Mouse (Mus musculus) myocyte (in vitro differentiated cells): Measurements from ENCODE around the gene Zbtb32. TPM values are rescaled to one million over a fixed set of nuclear protein-coding genes. Genes with fewer than 3 reads are reported as not detected.

Experiments
- H3K27me3 ChIP-seq: one replicate; pipeline ENCODE4 v1.6.1; 2011; ENCODE audit not compliant: control insufficient read depth, insufficient read depth, insufficient read length
- H3K36me3 ChIP-seq: one replicate; pipeline ENCODE4 v1.6.1; 2011; ENCODE audit not compliant: control insufficient read depth, insufficient read depth
- H3K4me2 ChIP-seq: one replicate; pipeline ENCODE4 v1.6.1; 2011; ENCODE audit warnings: low read depth, control low read depth
- H3K4me3 ChIP-seq: one replicate; pipeline ENCODE4 v1.5.1; 2011; ENCODE audit warnings: mild to moderate bottlenecking, control low read depth, moderate library complexity
- H3K79me2 ChIP-seq: one replicate; pipeline ENCODE4 v1.6.1; 2011; ENCODE audit not compliant: control insufficient read depth, insufficient read depth
- H3ac ChIP-seq: one replicate; pipeline ENCODE4 v1.6.1; 2011; ENCODE audit not compliant: control insufficient read depth, insufficient read length
- CEBPB ChIP-seq: IDR thresholded peaks from 2 replicates; pipeline ENCODE4 v1.6.1; 2011; ENCODE audit warnings: mild to moderate bottlenecking, moderate library complexity; ENCODE audit not compliant: poor library complexity, insufficient read depth, severe bottlenecking
- E2F4 ChIP-seq: IDR thresholded peaks from one replicate; pipeline ENCODE4 v1.6.1; 2011; ENCODE audit warnings: mild to moderate bottlenecking, control low read depth, moderate library complexity; ENCODE audit not compliant: insufficient read depth
- MAX ChIP-seq: IDR thresholded peaks from one replicate; pipeline ENCODE4 v1.6.1; 2011; ENCODE audit warnings: low read depth, mild to moderate bottlenecking, control low read depth
- MYOD1 ChIP-seq, 3 experiments: IDR thresholded peaks; one replicate each; pipeline ENCODE4 v1.6.1; 2011; ENCODE audit warnings: control low read depth in 2 of 3, low read depth in 2 of 3, mild to moderate bottlenecking in 2 of 3, moderate library complexity in 1 of 3; ENCODE audit not compliant: insufficient read length in 2 of 3, control insufficient read depth in 1 of 3
- POLR2A ChIP-seq: IDR thresholded peaks from one replicate; pipeline ENCODE4 v1.6.1; 2011; ENCODE audit warnings: low read depth, mild to moderate bottlenecking, control low read depth, moderate library complexity; ENCODE audit not compliant: insufficient read length
- POLR2AphosphoS2 ChIP-seq: IDR thresholded peaks from one replicate; pipeline ENCODE4 v1.6.1; 2011; ENCODE audit warnings: low read depth, control low read depth; ENCODE audit not compliant: insufficient read length
- REST ChIP-seq: IDR thresholded peaks from one replicate; pipeline ENCODE4 v1.6.1; 2011; ENCODE audit warnings: mild to moderate bottlenecking, control low read depth, moderate library complexity; ENCODE audit not compliant: insufficient read depth, insufficient read length
- SRF ChIP-seq: IDR thresholded peaks from one replicate; pipeline ENCODE4 v1.6.1; 2011; ENCODE audit warnings: low read depth; ENCODE audit not compliant: control insufficient read depth, insufficient read length
- TCF12 ChIP-seq: IDR thresholded peaks from one replicate; pipeline ENCODE4 v1.6.1; 2011; ENCODE audit warnings: mild to moderate bottlenecking, control low read depth; ENCODE audit not compliant: poor library complexity, insufficient read depth, severe bottlenecking
- TCF3 ChIP-seq: IDR thresholded peaks from one replicate; pipeline ENCODE4 v1.6.1; 2011; ENCODE audit warnings: low read depth, control low read depth; ENCODE audit not compliant: insufficient read length
- USF1 ChIP-seq: IDR thresholded peaks from one replicate; pipeline ENCODE4 v1.6.1; 2011; ENCODE audit warnings: low read depth, mild to moderate bottlenecking, control low read depth, moderate library complexity
- polyA plus RNA-seq: library from polyadenylated mRNA; unstranded; fragments of >200 nt; fragmentation: generic; extraction: Trizol; gene quantifications from one replicate; pipeline ENCODE4 v1.2.1, GENCODE M21; 2012; ENCODE audit warnings: missing spikeins

Zbtb32 gene
- polyA plus RNA-seq, 1 experiment, result 0.11 TPM

DNA sequence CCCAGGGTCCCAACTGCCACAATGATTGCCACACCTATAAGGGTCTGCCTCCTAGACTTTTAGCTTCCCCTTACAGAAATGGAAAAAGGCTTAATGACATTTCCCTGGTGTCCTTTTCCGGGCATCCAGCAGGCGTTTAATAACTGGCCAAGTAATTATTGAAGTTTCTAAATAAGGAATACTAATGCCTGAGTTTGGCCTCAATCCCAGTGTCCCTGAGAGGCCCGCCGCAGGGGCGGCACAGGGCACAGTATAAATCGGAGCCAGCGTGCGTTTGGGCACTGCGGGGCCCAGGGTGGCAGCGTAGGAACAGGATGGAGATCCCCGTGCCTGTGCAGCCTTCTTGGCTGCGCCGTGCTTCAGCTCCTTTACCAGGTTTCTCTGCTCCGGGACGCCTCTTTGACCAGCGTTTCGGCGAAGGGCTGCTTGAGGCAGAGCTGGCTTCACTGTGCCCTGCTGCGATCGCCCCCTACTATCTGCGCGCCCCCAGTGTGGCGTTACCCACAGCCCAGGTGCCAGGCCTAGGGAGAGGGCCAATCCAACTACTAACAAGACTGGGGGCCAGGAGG, 45.6 kb downstream of the Zbtb32 start:
- H3K4me3 ChIP-seq, result peak overlapping the region; percentile 68
- peak overlapping the region; percentile 75 for H3K4me2 ChIP-seq
- H3K79me2 ChIP-seq, result no peaks in the 10 kb centered on the region
- no peaks in the 10 kb centered on the region for H3K27me3 ChIP-seq
- peak overlapping the region; percentile 8 for H3ac ChIP-seq
- no peak for TF ChIP-seq SRF
- no peak for TF ChIP-seq MAX
- TF ChIP-seq USF1, result no peak
- peak; percentile 82 for TF ChIP-seq POLR2A
- no peak for TF ChIP-seq REST
- peak; percentile 93 for TF ChIP-seq POLR2AphosphoS2
- peaks cover 16% of the 10 kb centered on the region for H3K36me3 ChIP-seq

DNA sequence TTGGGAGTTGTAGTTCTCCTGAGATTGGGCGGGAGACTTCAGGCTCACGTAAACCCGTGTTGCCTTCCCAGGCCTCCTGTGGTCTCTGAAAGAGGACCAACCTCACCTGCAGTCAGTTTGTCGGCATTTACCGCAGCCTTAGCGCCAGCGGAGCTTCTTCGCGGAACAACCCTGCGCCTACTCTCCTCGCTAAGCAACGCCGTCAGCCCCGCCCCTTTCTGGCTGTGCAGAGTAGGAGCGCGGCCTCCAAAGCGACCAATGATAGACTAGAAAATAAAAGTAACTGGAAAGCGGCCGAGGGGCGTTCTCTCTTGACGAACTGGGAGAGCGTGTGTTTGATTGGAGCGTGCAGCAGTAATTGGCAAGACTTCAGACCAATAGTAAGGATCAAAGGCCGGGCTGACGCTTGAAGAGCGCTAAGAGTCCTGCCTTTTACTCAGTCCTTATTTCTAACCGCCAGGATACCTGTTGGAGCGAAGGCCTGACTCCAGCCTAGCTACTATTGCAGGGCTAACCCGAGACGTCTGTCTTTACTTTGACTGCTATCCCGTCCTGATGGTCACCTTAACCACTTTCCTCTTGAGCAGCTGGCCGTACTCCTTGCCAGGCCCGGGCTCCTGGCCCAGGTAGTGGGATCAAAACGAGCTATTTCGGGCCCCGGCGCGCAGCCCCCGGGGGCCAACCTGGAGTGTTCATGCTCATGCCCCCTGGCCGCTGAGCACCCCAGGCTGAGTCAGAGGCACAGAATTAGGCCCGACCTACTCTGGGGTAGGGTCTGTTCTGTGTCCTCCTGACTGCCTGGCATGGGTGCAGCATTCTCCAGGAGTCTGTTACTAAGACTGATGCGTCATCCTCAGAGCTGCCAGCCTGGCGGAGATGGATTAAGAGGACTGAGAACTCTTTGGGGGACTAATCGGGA, 46.3 kb downstream of the Zbtb32 start, which contains the start of the genes Hspb6 and Proser3:
Gene Hspb6, plus strand, starts transcription at position 77 of the 919 bp plus-strand sequence.
Gene Proser3, minus strand, starts transcription at position 198 of the 919 bp plus-strand sequence.
- no peak for TF ChIP-seq SRF
- peak; percentile 58 for TF ChIP-seq E2F4
- TF ChIP-seq TCF12, result no peak
- peak; percentile 71 for TF ChIP-seq POLR2AphosphoS2
- 0 out of 2 replicates have a peak, but pooled peaks have one; percentile 1 for TF ChIP-seq CEBPB
- no peak for TF ChIP-seq MYOD1 (IDR thresholded peaks at IDR 0.05; ENCODE audit: control insufficient read depth in 1 of 3, insufficient read length in 2 of 3, low read depth in 2 of 3)
- peak; percentile 71 for TF ChIP-seq POLR2A
- TF ChIP-seq TCF3, result no peak
- Histone ChIP-seq H3K79me2 (no peaks in the 10 kb centered on the region), H3ac (peak within 1 kb of the TSS; percentile 8), H3K4me3 (peak within 1 kb of the TSS; percentile 68), H3K4me2 (peak within 1 kb of the TSS; percentile 75), H3K36me3 (peaks cover 16% of the 10 kb centered on the region), H3K27me3 (no peaks in the 10 kb centered on the region)

DNA sequence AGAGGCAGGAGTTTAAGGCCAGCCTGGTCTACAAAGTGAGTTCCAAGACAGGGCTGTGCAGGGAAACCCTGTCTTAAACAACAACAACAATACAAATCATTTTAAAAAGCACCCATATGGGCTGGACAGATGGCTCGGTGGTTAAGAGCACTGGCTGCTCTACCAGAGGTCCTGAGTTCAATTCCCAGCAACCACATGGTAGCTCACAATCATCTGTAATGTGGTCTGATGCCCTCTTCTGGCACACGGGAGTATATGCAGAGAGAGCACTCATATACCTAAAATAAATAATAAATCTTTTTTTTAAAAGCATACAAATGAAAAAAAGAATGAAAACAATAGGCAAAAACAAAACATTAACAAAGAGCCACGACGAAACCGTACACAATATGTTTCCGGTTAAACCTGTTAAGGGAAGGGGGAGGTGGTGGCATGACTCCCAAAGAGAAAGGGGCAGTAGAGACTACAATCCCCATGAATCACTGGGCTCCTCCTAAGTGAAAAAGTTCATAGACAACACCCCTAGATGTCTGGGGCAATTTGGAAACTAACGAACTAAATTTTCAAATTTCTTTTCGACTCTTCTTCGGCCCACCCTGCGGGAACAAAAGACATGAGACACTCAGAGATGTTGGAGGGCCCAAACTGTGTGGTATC, 47.1 kb downstream of the Zbtb32 start:
- H3K36me3 ChIP-seq, result peaks cover 14% of the 10 kb centered on the region
- H3K27me3 ChIP-seq, result no peaks in the 10 kb centered on the region
- H3K4me3 ChIP-seq, result peak overlapping the region; percentile 68
- peak overlapping the region; percentile 55 for H3K4me2 ChIP-seq
- H3ac ChIP-seq, result peak overlapping the region; percentile 8
- no peaks in the 10 kb centered on the region for H3K79me2 ChIP-seq
- TF ChIP-seq SRF, result peak; percentile 68
- no peak for TF ChIP-seq TCF3
- no peak for TF ChIP-seq TCF12

- Histone ChIP-seq H3K4me2 (no peak overlapping the region), H3K4me3 (no peak overlapping the region)
Measured at GRCm38 (mm10) chr7:30550603-30551002, 48.1 kb downstream of the Zbtb32 start.

DNA sequence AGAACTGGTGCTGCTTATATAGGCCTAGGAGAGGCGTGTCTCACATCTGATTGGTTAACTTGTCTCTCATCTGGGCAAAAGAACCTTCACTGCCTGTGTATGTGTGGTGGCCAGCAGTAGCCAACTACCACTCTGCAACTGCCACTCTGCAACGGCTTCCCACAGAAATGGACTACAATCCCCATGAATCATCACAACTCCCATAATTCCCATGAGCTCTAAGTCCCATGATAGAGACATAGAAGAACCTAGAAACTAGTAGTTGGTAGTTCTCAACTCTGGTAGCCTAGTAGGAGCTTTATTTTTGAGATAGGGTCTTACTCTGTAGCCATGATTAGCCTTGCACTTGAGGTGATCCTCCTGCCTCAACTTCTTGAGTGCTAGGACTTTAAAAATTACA, 48.8 kb downstream of the Zbtb32 start:
- Histone ChIP-seq H3K79me2 (no peaks in the 10 kb centered on the region), H3ac (no peak overlapping the region), H3K27me3 (no peaks in the 10 kb centered on the region), H3K36me3 (peaks cover 7% of the 10 kb centered on the region), H3K4me2 (no peak overlapping the region), H3K4me3 (no peak overlapping the region)
- no peak for TF ChIP-seq MAX
- no peak for TF ChIP-seq CEBPB
- TF ChIP-seq TCF12, result no peak

More at GRCm38 (mm10) chr7:30550603-30551002, 48.1 kb downstream of the Zbtb32 start:
- no peak for TF ChIP-seq SRF
- Histone ChIP-seq H3K79me2 (no peaks in the 10 kb centered on the region), H3ac (no peak overlapping the region), H3K36me3 (peaks cover 10% of the 10 kb centered on the region), H3K27me3 (no peaks in the 10 kb centered on the region)
